Mouse (Mus musculus) neural tube, embryonic 12.5 days (tissue): ENCODE results near the gene Dhrs1. TPM values are rescaled to one million over a fixed set of nuclear protein-coding genes. Genes with fewer than 3 reads are reported as not detected.
A peak's percentile ranks its signal among the peaks of the same experiment; 100 is the strongest.

Experiments used
- ATAC-seq: fragments of 200-750 bp; cut with Nextera tagmentation; 2 replicates; pipeline ENCODE4 v1.8.0; 2017; ENCODE audit warnings: low read depth, mild to moderate bottlenecking, moderate TSS enrichment, moderate library complexity; ENCODE audit not compliant: low FRiP score
- H3K27ac ChIP-seq: fragments of 300-500 bp; sonication (generic); 2 replicates; pipeline ENCODE4 v1.5.1; 2016
- H3K27me3 ChIP-seq: fragments of 300-500 bp; sonication (generic); replicated peaks from 2 replicates; pipeline ENCODE4 v1.6.1; 2016; ENCODE audit warnings: mild to moderate bottlenecking
- H3K36me3 ChIP-seq: fragments of 300-500 bp; sonication (generic); 2 replicates; pipeline ENCODE4 v1.6.1; 2016; ENCODE audit warnings: mild to moderate bottlenecking
- H3K4me1 ChIP-seq: fragments of 300-500 bp; sonication (generic); 2 replicates; pipeline ENCODE4 v1.6.1; 2016
- H3K4me2 ChIP-seq: fragments of 300-500 bp; sonication (generic); replicated peaks from 2 replicates; pipeline ENCODE4 v1.6.1; 2016; ENCODE audit warnings: mild to moderate bottlenecking
- H3K4me3 ChIP-seq: fragments of 300-500 bp; sonication (generic); 2 replicates; pipeline ENCODE4 v1.5.1; 2016
- H3K9ac ChIP-seq: fragments of 300-500 bp; sonication (generic); 2 replicates; pipeline ENCODE4 v1.6.1; 2016; ENCODE audit warnings: mild to moderate bottlenecking
- H3K9me3 ChIP-seq: fragments of 300-500 bp; sonication (generic); 2 replicates; pipeline ENCODE4 v1.6.1; 2016; ENCODE audit warnings: mild to moderate bottlenecking
- WGBS: fragments of 180-500 bp; shearing (Covaris S2); methylation state at CpG from one replicate; pipeline ENCODE4 v1.1.7; 2016; 5-methylcytosine and 5-hydroxymethylcytosine counted together
- polyA plus RNA-seq: library from polyadenylated mRNA; unstranded; fragments of >200 nt; fragmentation: Nextera tagmentation; extraction: Ambion mirVana; gene quantifications from 2 replicates; pipeline ENCODE4 v1.2.1, GENCODE M21; 2016

Dhrs1 gene
- polyA plus RNA-seq = 74.1 and 81.8 TPM in 2 replicates

- ATAC-seq = peak; percentile 91
- Histone ChIP-seq H3K36me3 (peaks cover 32% of the 10 kb centered on the region), H3K9ac (peak within 1 kb of the TSS; percentile 80), H3K4me3 (peak within 1 kb of the TSS; percentile 84), H3K27me3 (no peaks in the 10 kb centered on the region), H3K4me2 (peak within 1 kb of the TSS; percentile 98), H3K9me3 (no peaks in the 10 kb centered on the region), H3K27ac (peak within 1 kb of the TSS; percentile 32; the same call in 1 of the 2 replicates), H3K4me1 (peaks cover 26% of the 10 kb centered on the region)
- 2% methylated on average over 48 of the region's 48 CpGs for WGBS
Observed at GRCm38 (mm10) chr14:55745180-55745860, at the start of gene Dhrs1, which contains the start of gene Nop9. Gene Dhrs1, minus strand, starts transcription at chr14:55745690. Gene Nop9, plus strand, starts transcription at chr14:55745693.

- H3K9me3 ChIP-seq = no peaks in the 10 kb centered on the region
- no peak overlapping the region for H3K4me2 ChIP-seq
- no peaks in the 10 kb centered on the region for H3K36me3 ChIP-seq
- H3K9ac ChIP-seq = no peak overlapping the region
- 73% methylated on average over 2 of the region's 2 CpGs for WGBS
- 0 out of 2 replicates have a peak, but pooled peaks cover under 1% of the 10 kb centered on the region for H3K4me1 ChIP-seq
- H3K4me3 ChIP-seq = no peak overlapping the region
- peaks cover 15% of the 10 kb centered on the region for H3K27me3 ChIP-seq
- no peak for ATAC-seq
- H3K27ac ChIP-seq = no peak overlapping the region
Observed at GRCm38 (mm10) chr14:55793946-55794345, 48.5 kb upstream of the Dhrs1 start.

- H3K9me3 ChIP-seq = no peaks in the 10 kb centered on the region
- H3K27ac ChIP-seq = no peak overlapping the region
- peaks cover 19% of the 10 kb centered on the region for H3K27me3 ChIP-seq
- no peak overlapping the region for H3K4me3 ChIP-seq
- H3K4me2 ChIP-seq = no peak overlapping the region
- H3K36me3 ChIP-seq = no peaks in the 10 kb centered on the region
- ATAC-seq = no peak
- H3K4me1 ChIP-seq = peaks cover 5% of the 10 kb centered on the region
- H3K9ac ChIP-seq = no peak overlapping the region
- WGBS = 77% methylated on average over 2 of the region's 2 CpGs
Observed at GRCm38 (mm10) chr14:55793461-55793860, 48.0 kb upstream of the Dhrs1 start.

DNA sequence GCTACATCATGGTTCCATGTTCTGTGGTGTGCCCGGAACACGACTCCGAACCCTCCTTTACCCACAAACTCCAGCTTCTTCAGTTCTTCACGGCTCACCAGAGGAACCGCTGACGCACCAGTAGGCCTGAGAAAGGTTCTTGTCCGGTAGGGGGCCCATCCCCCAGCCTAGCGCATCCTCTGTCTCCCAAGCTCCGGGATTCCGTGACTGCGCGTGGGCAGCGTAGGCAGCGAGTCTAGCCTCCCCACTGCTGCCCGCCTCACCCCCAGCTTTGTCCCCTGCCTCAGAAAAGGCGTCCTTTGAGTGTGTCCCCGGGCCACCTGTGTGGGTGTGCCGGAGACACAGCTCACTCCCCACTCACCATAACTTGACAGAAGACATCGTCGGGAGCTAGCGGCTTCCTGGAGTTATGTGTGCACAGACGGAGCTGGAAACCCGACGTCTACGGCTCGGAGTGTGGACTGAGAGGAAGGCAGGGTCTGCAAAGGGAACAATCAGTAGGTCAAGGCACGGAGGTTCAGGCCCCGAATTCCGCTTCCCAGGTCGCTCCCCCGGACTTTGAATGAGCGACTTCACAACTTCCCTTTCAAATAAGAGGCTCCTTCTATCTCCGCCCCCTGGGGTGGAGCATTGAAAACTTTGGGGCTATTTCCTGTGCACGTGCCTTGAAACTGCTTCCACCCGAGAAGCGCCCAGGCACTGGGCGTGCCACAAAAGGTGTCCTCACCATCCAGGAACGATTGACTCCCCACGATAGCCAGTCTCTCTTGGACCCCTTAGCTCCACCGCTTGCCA is 43.0 kb upstream of the Dhrs1 start, which contains the start of gene Ripk3:
Ripk3 (minus strand) TSS at position 610 of the 795 bp plus-strand sequence.
- peaks cover 12% of the 10 kb centered on the region for H3K4me1 ChIP-seq
- peak within 1 kb of the TSS; percentile 27 for H3K4me3 ChIP-seq
- no peak for ATAC-seq
- H3K27me3 ChIP-seq = peaks cover 70% of the 10 kb centered on the region
- no peak within 1 kb of the TSS for H3K27ac ChIP-seq
- no peak within 1 kb of the TSS for H3K9ac ChIP-seq
- no peaks in the 10 kb centered on the region for H3K9me3 ChIP-seq
- H3K4me2 ChIP-seq = peak within 1 kb of the TSS; percentile 55
- no peaks in the 10 kb centered on the region for H3K36me3 ChIP-seq
- 6% methylated on average over 40 of the region's 40 CpGs for WGBS

DNA sequence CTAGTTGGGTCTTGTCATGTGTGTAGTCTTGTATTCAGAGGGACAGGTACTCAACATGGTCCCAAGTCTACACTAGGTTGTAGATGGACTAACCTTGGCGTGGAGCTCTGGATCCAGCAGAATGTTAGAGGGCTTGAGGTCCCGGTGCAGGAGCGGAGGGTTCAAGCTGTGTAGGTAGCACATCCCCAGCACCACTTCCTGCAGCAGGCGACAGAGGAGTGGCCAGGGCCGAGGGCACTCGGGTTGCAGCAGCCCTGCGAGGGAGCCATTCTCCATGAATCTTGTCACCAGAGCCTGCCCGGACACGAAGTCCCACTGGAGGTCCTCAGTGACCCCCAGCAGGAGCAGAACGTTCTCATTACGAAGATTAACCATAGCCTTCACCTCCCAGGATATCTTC is 42.2 kb upstream of the Dhrs1 start:
- no peaks in the 10 kb centered on the region for H3K36me3 ChIP-seq
- H3K27me3 ChIP-seq = peaks cover 77% of the 10 kb centered on the region
- no peak overlapping the region for H3K4me3 ChIP-seq
- ATAC-seq = no peak
- WGBS = 34% methylated on average over 11 of the region's 11 CpGs
- H3K27ac ChIP-seq = no peak overlapping the region
- H3K9me3 ChIP-seq = no peaks in the 10 kb centered on the region
- H3K9ac ChIP-seq = no peak overlapping the region
- H3K4me1 ChIP-seq = peaks cover 12% of the 10 kb centered on the region
- peak overlapping the region; percentile 55; the same call in 1 of the 2 replicates for H3K4me2 ChIP-seq

DNA sequence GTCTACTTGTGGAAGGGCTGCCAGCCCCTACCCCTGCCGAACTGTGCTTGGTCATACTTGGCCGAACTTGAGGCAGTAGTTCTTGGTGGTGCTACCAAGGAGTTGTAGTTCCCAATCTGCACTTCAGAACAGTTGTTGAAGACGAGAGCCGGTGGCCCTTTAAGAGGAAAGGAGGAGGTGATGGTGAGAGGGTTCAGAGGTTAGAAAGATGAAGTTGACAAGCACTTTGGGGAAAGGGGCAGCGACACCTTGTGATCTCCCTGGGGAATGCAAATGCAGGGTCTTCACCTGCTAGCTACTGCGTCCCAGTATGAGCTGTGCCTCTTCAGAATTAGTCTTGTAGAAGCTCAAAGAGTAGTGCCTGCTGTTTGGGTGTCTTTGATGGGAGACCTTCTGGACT is 39.7 kb upstream of the Dhrs1 start:
- WGBS = 28% methylated on average over 6 of the region's 6 CpGs
- Histone ChIP-seq H3K9me3 (no peaks in the 10 kb centered on the region), H3K9ac (no peak overlapping the region), H3K4me3 (no peak overlapping the region), H3K4me1 (peaks cover 12% of the 10 kb centered on the region), H3K27me3 (peaks cover 88% of the 10 kb centered on the region), H3K4me2 (no peak overlapping the region), H3K27ac (no peak overlapping the region), H3K36me3 (no peaks in the 10 kb centered on the region)
- ATAC-seq = no peak

DNA sequence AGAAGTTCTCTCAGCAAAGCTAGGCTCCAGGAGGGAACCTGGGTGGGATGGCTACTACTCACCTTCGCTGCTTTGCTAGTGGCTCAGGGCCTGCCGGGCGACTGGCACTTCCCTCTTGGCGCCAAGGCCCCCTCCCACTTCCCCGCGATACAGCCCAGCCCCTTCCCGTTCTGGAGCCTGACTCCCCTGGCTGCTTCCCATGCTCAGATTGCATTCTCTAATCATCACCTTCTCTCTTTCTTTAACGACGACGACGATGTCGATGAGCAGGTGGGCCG is 38.4 kb upstream of the Dhrs1 start, which contains the start of gene Adcy4:
Adcy4 (minus strand) TSS at position 138 of the 278 bp plus-strand sequence.
- WGBS = 5% methylated on average over 13 of the region's 13 CpGs
- no peak for ATAC-seq
- H3K27me3 ChIP-seq = peaks cover 78% of the 10 kb centered on the region
- no peaks in the 10 kb centered on the region for H3K36me3 ChIP-seq
- H3K4me3 ChIP-seq = peak within 1 kb of the TSS; percentile 26
- H3K4me1 ChIP-seq = peaks cover 12% of the 10 kb centered on the region
- no peak within 1 kb of the TSS for H3K27ac ChIP-seq
- peak within 1 kb of the TSS; percentile 51 for H3K4me2 ChIP-seq
- peak within 1 kb of the TSS; percentile 26; the same call in 1 of the 2 replicates for H3K9ac ChIP-seq
- H3K9me3 ChIP-seq = no peaks in the 10 kb centered on the region

- Histone ChIP-seq H3K27me3 (peaks cover 72% of the 10 kb centered on the region), H3K4me2 (peak overlapping the region; percentile 51), H3K36me3 (no peaks in the 10 kb centered on the region), H3K9me3 (no peaks in the 10 kb centered on the region), H3K4me3 (peak overlapping the region; percentile 26), H3K4me1 (peaks cover 6% of the 10 kb centered on the region), H3K9ac (peak overlapping the region; percentile 26; the same call in 1 of the 2 replicates), H3K27ac (no peak overlapping the region)
- 3% methylated on average over 31 of the region's 31 CpGs for WGBS
- ATAC-seq = no peak
Observed at GRCm38 (mm10) chr14:55783171-55783957, 37.9 kb upstream of the Dhrs1 start.

- H3K4me3 ChIP-seq = no peak overlapping the region
- ATAC-seq = no peak
- no peak overlapping the region for H3K27ac ChIP-seq
- H3K36me3 ChIP-seq = no peaks in the 10 kb centered on the region
- no peak overlapping the region for H3K9ac ChIP-seq
- 0 out of 2 replicates have a peak, but pooled peaks cover 3% of the 10 kb centered on the region for H3K4me1 ChIP-seq
- H3K9me3 ChIP-seq = no peaks in the 10 kb centered on the region
- H3K27me3 ChIP-seq = peaks cover 63% of the 10 kb centered on the region
- peak overlapping the region; percentile 51 for H3K4me2 ChIP-seq
- 51% methylated on average over 9 of the region's 9 CpGs for WGBS
Observed at GRCm38 (mm10) chr14:55782361-55782960, 37.0 kb upstream of the Dhrs1 start.

GRCm38 (mm10) chr14:55781310-55781709 is 35.8 kb upstream of the Dhrs1 start:
- no peak overlapping the region for H3K9ac ChIP-seq
- H3K4me3 ChIP-seq = peak overlapping the region; percentile 3; the same call in 1 of the 2 replicates
- H3K4me2 ChIP-seq = peak overlapping the region; percentile 45
- peaks cover 52% of the 10 kb centered on the region for H3K27me3 ChIP-seq
- ATAC-seq = peak; percentile 68
- 0 out of 2 replicates have a peak, but pooled peaks cover 3% of the 10 kb centered on the region for H3K4me1 ChIP-seq
- no peaks in the 10 kb centered on the region for H3K36me3 ChIP-seq
- 19% methylated on average over 14 of the region's 14 CpGs for WGBS
- H3K27ac ChIP-seq = no peak overlapping the region
- H3K9me3 ChIP-seq = no peaks in the 10 kb centered on the region

GRCm38 (mm10) chr14:55780736-55781135 is 35.2 kb upstream of the Dhrs1 start:
- ATAC-seq = 0 out of 2 replicates have a peak, but pooled peaks have one; percentile 6
- WGBS = 86% methylated on average over 11 of the region's 11 CpGs
- Histone ChIP-seq H3K4me1 (0 out of 2 replicates have a peak, but pooled peaks cover 3% of the 10 kb centered on the region), H3K4me2 (no peak overlapping the region), H3K27ac (no peak overlapping the region), H3K27me3 (peaks cover 46% of the 10 kb centered on the region), H3K9me3 (no peaks in the 10 kb centered on the region), H3K9ac (no peak overlapping the region), H3K36me3 (no peaks in the 10 kb centered on the region), H3K4me3 (no peak overlapping the region)
